Mouse (Mus musculus): ENCODE measurements around the gene Grid2. TPM values are rescaled to one million over a fixed set of nuclear protein-coding genes. Genes with fewer than 3 reads are reported as not detected.

Grid2 gene
- total and polyA plus RNA-seq, 3 experiments, result not detected

- Histone ChIP-seq H3K27me3 (ENCODE audit: control insufficient read depth in 1 of 2, insufficient read depth in 2 of 2, low read length in 2 of 2) (no peaks in the 10 kb centered on the region), H3K9ac (ENCODE audit: control insufficient read depth, low read depth, low read length, poor library complexity, severe bottlenecking) (no peak overlapping the region), H3K4me3 (ENCODE audit: control insufficient read depth in 1 of 2, insufficient read depth in 1 of 2, low read depth in 2 of 2, low read length in 2 of 2) (no peak overlapping the region), H3K4me1 (ENCODE audit: control insufficient read depth in 1 of 2, insufficient read depth in 2 of 2, low read length in 2 of 2) (no peaks in the 10 kb centered on the region), H3K79me2 (ENCODE audit: control insufficient read depth, insufficient read depth, low read length, poor library complexity) (no peaks in the 10 kb centered on the region), H3K36me3 (ENCODE audit: control insufficient read depth in 1 of 2, insufficient read depth in 2 of 2, low read length in 2 of 2) (no peaks in the 10 kb centered on the region), H3K9me3 (replicated peaks; ENCODE audit: insufficient read depth, low read length) (no peaks in the 10 kb centered on the region), H3K27ac (ENCODE audit: control insufficient read depth, low read depth, low read length) (no peak overlapping the region)
- TF ChIP-seq POLR2AphosphoS2 (IDR thresholded peaks at IDR 0.05; ENCODE audit: low read length), result no peak
- TF ChIP-seq TCF12 (IDR thresholded peaks at IDR 0.05; ENCODE audit: low read depth, low read length), result no peak
- TF ChIP-seq GATA1 (IDR thresholded peaks at IDR 0.05; ENCODE audit: low read depth, low read length), result no peak
- no peak for TF ChIP-seq ZMIZ1 (IDR thresholded peaks at IDR 0.05; ENCODE audit: low read depth, low read length)
- no peak for TF ChIP-seq USF2 (IDR thresholded peaks at IDR 0.05; ENCODE audit: borderline replicate concordance in 1 of 2, insufficient read depth in 1 of 2, low read depth in 1 of 2, low read length in 2 of 2)
- TF ChIP-seq EP300 (IDR thresholded peaks at IDR 0.05; ENCODE audit: low read depth in 1 of 2, low read length in 2 of 2), result no peak
- no peak for TF ChIP-seq POLR2AphosphoS5 (IDR thresholded peaks at IDR 0.05; ENCODE audit: borderline replicate concordance, low read depth, low read length)
- no peak for TF ChIP-seq BHLHE40 (IDR thresholded peaks at IDR 0.05; ENCODE audit: borderline replicate concordance, low read depth, low read length)
- no peak for TF ChIP-seq NRF1 (IDR thresholded peaks at IDR 0.05; ENCODE audit: insufficient read depth, low read depth, low read length, poor library complexity, severe bottlenecking)
- TF ChIP-seq JUND (IDR thresholded peaks at IDR 0.05; ENCODE audit: low read depth, low read length), result no peak
- TF ChIP-seq MYC (IDR thresholded peaks at IDR 0.05; ENCODE audit: low read depth, low read length), result no peak
- no peak for TF ChIP-seq MEF2A (IDR thresholded peaks at IDR 0.05; ENCODE audit: extremely low read depth, insufficient replicate concordance, low read depth, low read length, poor library complexity, severe bottlenecking)
- TF ChIP-seq E2F4 (IDR thresholded peaks at IDR 0.05; ENCODE audit: borderline replicate concordance, low read depth, low read length), result no peak
- no peak for TF ChIP-seq RAD21 (IDR thresholded peaks at IDR 0.05; ENCODE audit: low read depth, low read length)
- no peak for TF ChIP-seq SMC3 (IDR thresholded peaks at IDR 0.05; ENCODE audit: low read depth, low read length)
- no peak for DNase-seq (ENCODE audit: low read depth, low spot score)
Measured at GRCm38 (mm10) chr6:64193646-64194045, 938.0 kb downstream of the Grid2 start.

GRCm38 (mm10) chr6:64202396-64203122 lies 946.9 kb downstream of the Grid2 start:
- Histone ChIP-seq H3K9me3 (replicated peaks; ENCODE audit: insufficient read depth, low read length) (no peaks in the 10 kb centered on the region), H3K27ac (ENCODE audit: control insufficient read depth, low read depth, low read length) (no peak overlapping the region), H3K4me3 (ENCODE audit: control insufficient read depth in 1 of 2, insufficient read depth in 1 of 2, low read depth in 2 of 2, low read length in 2 of 2) (no peak overlapping the region), H3K79me2 (ENCODE audit: control insufficient read depth, insufficient read depth, low read length, poor library complexity) (no peaks in the 10 kb centered on the region), H3K4me1 (ENCODE audit: control insufficient read depth in 1 of 2, insufficient read depth in 2 of 2, low read length in 2 of 2) (no peaks in the 10 kb centered on the region), H3K36me3 (ENCODE audit: control insufficient read depth in 1 of 2, insufficient read depth in 2 of 2, low read length in 2 of 2) (no peaks in the 10 kb centered on the region), H3K9ac (ENCODE audit: control insufficient read depth, low read depth, low read length, poor library complexity, severe bottlenecking) (no peak overlapping the region), H3K27me3 (ENCODE audit: control insufficient read depth in 1 of 2, insufficient read depth in 2 of 2, low read length in 2 of 2) (no peaks in the 10 kb centered on the region)
- DNase-seq (ENCODE audit: low read depth, low spot score), result no peak
- TF ChIP-seq JUND (IDR thresholded peaks at IDR 0.05; ENCODE audit: low read depth, low read length) (no peak), CTCF (IDR thresholded peaks at IDR 0.05 in 2 of 3, conservative IDR thresholded peaks at IDR 0.05 in 1 of 3; ENCODE audit: control insufficient read depth in 1 of 3, insufficient read depth in 1 of 3, low read depth in 2 of 3, low read length in 3 of 3, poor library complexity in 1 of 3, severe bottlenecking in 1 of 3) (no peak), MYC (IDR thresholded peaks at IDR 0.05; ENCODE audit: low read depth, low read length) (no peak)

Measured in MEL (cell line).